Mouse (Mus musculus) heart, postnatal 0 days (tissue): ENCODE data around the gene Fam3b.

Source experiments
- CTCF ChIP-seq: IDR thresholded peaks from 2 replicates; pipeline ENCODE4 v1.5.1; 2016; ENCODE audit warnings: antibody characterized with exemption, control low read depth, low read depth
- EP300 ChIP-seq: IDR thresholded peaks from 2 replicates; pipeline ENCODE4 v1.6.1; 2016; ENCODE audit warnings: antibody characterized with exemption, low read depth

- TF ChIP-seq CTCF (no peak), EP300 (no peak)
Observed at GRCm38 (mm10) chr16:97497682-97498081, 16.9 kb downstream of the Fam3b start.
